Mouse (Mus musculus): Measurements from ENCODE around the gene Ston1. TPM values are rescaled to one million over a fixed set of nuclear protein-coding genes. Genes with fewer than 3 reads are reported as not detected.

Ston1 gene
- not detected in 2 replicates for total RNA-seq (2017)

- ATAC-seq (replicated peaks; ENCODE audit: low read depth, poor library complexity, severe bottlenecking): no peak; the same call in 1 of the 2 replicates
Observed at GRCm38 (mm10) chr17:88597222-88598055, at the start of gene Ston1. Ston1 (plus strand) TSS chr17:88597684.

DNA sequence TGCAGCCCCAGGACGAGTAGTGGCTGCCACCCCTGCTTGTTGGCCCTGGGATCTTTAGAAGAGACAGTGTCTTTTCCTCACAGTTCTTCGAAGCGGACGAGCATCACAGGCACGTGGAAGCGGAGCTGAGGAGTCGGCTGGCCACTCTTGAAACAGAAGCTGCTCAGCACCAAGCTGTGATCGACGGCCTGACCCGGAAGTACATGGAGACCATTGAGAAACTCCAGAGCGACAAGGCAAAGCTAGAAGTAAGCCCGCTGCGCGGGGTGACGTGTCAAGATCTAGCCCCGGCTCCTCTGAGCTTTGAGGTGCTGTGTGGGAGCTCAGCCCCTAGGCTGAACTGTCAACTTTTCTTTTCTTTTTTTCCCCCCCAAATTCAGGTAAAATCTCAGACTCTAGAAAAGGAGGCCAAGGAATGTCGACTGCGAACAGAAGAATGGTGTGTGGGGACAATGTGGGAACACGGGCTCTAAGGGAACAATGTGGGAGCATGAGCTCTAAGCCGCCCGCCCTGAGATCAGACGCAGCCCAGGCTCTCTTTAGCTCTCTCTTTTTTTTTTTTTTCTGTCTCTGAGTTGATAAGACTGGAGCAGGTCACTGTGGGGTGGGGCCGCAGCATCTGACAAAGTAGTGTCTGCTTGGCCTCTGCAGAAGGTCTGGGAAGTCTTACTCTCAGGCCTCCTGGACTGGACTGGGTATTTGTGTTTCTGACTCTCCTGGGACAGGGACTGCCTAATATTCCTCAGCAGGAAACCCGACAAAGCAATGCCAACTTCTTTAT, 47.9 kb upstream of the Ston1 start:
- no peak for ATAC-seq (replicated peaks; ENCODE audit: low read depth, poor library complexity, severe bottlenecking)

- ATAC-seq (replicated peaks; ENCODE audit: low read depth, poor library complexity, severe bottlenecking): no peak
Observed at GRCm38 (mm10) chr17:88550351-88550750, 47.1 kb upstream of the Ston1 start.

GRCm38 (mm10) chr17:88550981-88551940, 46.2 kb upstream of the Ston1 start:
- peak; percentile 75 for ATAC-seq (replicated peaks; ENCODE audit: low read depth, poor library complexity, severe bottlenecking)

- no peak for ATAC-seq (replicated peaks; ENCODE audit: low read depth, poor library complexity, severe bottlenecking)
Observed at GRCm38 (mm10) chr17:88552556-88552955, 44.9 kb upstream of the Ston1 start.

- no peak for ATAC-seq (replicated peaks; ENCODE audit: low read depth, poor library complexity, severe bottlenecking)
Observed at GRCm38 (mm10) chr17:88553001-88553449, 44.5 kb upstream of the Ston1 start.

DNA sequence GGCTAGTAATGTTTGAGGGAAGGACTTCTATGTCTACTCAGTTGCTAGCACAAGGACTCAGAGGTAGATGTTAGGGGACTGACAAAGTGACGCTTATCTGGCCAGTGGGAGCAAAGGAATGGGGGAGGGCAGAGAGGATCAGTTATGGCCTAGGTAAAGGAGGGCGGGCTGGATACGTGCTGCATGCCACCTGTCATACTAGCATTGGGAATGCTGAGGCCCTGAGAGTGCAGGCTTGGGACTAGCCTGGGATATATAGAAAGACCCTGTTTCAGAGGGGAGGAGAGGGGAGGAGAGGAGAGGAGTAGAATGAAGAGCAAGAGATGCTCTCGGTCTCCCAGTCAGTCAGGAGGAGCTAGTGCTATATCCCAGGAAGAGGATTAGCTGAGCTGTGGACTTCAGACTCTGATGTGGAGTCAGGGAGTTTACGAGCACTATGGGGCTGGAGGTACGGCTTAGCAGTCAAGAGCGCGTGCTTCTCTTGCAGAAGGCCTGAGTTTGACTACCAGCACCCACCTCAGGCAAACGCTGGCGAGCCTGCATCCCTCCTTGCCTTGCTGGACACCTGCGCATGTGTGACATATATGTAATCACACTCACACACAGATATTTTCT, 43.9 kb upstream of the Ston1 start:
- no peak for ATAC-seq (replicated peaks; ENCODE audit: low read depth, poor library complexity, severe bottlenecking)

GRCm38 (mm10) chr17:88556176-88556575, 41.3 kb upstream of the Ston1 start:
- no peak for ATAC-seq (replicated peaks; ENCODE audit: low read depth, poor library complexity, severe bottlenecking)

DNA sequence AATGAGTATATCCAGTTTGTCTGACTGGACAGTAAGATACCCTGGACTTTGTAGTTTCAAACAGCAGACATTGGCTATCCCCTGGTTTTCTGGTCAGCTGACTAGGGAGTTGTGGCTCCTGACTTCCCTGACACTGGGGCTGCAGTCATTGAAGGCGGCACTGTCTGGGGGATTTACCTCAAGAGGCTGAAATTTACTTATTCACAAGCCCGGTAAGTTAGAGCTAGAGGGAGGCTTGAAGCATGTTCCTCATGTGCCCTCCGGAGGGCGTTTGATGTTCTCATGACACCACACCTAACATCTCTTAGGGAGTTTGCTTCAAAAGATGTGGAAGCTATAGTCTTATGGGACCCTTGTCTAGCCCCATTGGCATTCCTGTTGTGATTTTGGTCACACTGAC, 40.8 kb upstream of the Ston1 start:
- ATAC-seq (replicated peaks; ENCODE audit: low read depth, poor library complexity, severe bottlenecking): no peak

GRCm38 (mm10) chr17:88558168-88558842, 39.2 kb upstream of the Ston1 start:
- no peak for ATAC-seq (replicated peaks; ENCODE audit: low read depth, poor library complexity, severe bottlenecking)

DNA sequence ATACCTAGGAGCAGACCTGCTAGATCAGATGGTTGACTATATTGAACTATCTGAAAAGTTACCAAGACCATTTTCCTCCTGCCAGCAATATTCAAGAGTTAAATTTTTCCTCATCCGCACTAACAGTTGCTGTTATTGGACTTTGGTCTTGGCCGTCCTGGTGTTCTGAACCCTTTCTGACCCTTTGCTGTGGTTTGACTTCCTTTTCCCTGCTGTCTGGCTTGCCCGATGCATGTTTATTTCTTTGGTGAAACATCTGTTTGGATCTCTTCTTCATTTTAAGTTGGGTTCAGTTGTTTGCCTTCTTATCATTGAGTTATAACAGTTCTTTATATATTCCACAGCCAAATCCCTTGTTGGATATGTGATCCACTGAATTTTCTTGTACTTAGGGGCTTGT, 33.9 kb upstream of the Ston1 start:
- ATAC-seq (replicated peaks; ENCODE audit: low read depth, poor library complexity, severe bottlenecking): no peak

DNA sequence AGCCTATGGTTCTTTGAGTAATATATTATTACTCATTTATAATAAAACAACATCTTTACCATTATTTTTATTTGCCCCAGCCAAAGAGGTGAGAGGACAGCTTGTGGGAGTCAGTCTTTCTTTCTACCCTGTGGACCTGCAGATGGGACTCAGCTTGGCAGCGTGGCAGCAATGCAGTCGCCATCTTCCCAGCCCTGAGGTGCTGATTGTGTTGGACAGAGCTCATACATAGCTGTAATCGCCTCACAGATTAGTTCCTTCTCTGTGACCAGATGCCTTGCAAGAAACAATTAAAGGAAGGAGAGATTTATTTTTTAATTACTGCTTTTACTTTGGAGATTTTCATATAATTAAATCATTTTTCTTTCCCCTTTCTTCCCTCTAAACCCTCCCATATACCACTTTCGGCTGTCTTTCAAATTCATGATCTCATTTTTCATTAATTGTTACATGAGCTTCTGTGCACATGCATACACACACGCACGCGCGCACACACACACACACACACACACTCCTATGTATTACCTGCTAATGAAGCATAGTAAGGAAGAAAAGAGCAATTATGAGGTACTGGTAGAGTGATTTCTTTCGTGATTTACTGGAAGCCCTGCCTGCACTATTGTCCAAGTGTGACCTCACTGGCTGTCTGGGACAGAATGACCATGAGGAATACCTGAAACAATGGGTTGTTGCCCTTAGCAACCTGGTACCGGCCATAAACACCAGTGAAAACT, 27.5 kb upstream of the Ston1 start:
- no peak for ATAC-seq (replicated peaks; ENCODE audit: low read depth, poor library complexity, severe bottlenecking)

DNA sequence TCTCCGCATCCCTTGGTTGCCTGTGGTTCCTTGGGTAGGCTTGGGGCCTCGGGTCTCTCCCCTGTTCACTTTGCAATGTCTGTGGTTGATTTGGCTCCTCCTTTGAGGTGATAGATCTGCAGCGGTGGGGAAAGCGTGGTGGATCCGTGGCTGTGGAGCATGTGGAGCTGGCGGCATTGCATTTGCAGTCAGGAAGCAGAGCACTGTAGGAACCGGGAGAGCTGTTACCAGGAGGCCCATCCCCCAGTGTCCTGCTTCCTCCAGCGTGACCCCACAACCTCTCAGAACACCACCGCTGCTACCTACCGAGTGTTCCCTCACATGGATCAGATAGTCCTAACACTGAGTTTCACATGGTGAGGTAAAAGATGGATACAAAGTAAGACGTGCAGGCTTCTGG, 26.7 kb upstream of the Ston1 start:
- ATAC-seq (replicated peaks; ENCODE audit: low read depth, poor library complexity, severe bottlenecking): no peak

- no peak for ATAC-seq (replicated peaks; ENCODE audit: low read depth, poor library complexity, severe bottlenecking)
Observed at GRCm38 (mm10) chr17:88574811-88575210, 22.7 kb upstream of the Ston1 start.

GRCm38 (mm10) chr17:88578522-88579242, 18.8 kb upstream of the Ston1 start:
- ATAC-seq (replicated peaks; ENCODE audit: low read depth, poor library complexity, severe bottlenecking): no peak

GRCm38 (mm10) chr17:88580556-88580955, 16.9 kb upstream of the Ston1 start:
- ATAC-seq (replicated peaks; ENCODE audit: low read depth, poor library complexity, severe bottlenecking): no peak

- no peak for ATAC-seq (replicated peaks; ENCODE audit: low read depth, poor library complexity, severe bottlenecking)
Observed at GRCm38 (mm10) chr17:88581511-88582021, 15.9 kb upstream of the Ston1 start.

- no peak for ATAC-seq (replicated peaks; ENCODE audit: low read depth, poor library complexity, severe bottlenecking)
Observed at GRCm38 (mm10) chr17:88582999-88583398, 14.5 kb upstream of the Ston1 start.

Data from common myeloid progenitor, adult 5-6 weeks (primary cell).